Mouse (Mus musculus): ENCODE results near the gene Spata6. TPM values are rescaled to one million over a fixed set of nuclear protein-coding genes. Genes with fewer than 3 reads are reported as not detected.

The Spata6 gene
- total RNA-seq (2021), result 1 to 10 TPM; 9.8 to 9.9 TPM

DNA sequence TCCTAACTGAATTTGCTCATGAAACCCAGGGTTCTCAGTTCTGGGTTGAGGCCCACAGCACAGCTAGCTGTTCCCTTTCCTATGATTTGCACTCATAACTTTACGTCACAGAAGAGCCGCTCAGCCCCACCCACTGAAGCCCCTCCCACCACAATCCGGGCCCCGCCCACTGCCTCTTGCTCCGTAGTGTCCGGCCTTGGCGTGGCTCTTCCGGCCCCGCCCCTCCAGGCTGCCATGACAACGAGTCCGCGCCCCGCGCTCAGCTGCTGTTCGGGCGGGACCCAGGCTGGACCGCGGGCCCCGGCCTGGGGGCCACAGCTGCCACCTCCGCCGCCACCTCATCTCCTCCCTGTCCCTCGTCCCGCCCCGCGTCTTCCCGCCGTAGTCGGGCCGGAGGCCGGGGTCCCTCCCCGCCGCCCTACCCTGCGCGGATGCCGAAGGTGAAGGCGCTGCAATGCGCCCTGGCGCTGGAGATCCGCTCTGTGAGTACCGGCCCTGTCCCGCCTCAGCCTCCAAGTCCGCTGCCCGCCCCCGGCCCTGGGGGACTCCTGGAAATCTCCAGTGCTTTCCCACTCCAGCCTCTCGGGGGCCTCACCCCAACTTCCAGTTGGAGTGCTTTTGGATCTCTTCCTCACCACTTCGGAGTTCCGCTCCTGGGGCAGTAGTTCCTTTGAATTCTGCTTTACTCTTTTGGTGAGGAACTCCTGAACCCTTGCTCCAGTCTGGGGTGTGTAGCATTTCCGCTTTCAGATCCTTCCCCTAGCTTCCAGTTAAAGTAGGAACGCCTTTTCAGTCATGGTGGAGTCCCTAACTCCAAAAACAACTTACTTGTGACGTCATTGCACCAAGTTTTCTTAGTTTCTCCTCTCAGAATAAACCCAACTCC, at the start of gene Spata6:
Gene Spata6 (plus strand): TSS at position 209 of the 886 bp plus-strand sequence.
- intact Hi-C loops (cut with DNase I), result loop anchor here (2.0 kb wide), 1 partner anchor 33 kb away; no protein-coding TSS in a partner anchor
- peak; percentile 91 to 93 for DNase-seq

DNA sequence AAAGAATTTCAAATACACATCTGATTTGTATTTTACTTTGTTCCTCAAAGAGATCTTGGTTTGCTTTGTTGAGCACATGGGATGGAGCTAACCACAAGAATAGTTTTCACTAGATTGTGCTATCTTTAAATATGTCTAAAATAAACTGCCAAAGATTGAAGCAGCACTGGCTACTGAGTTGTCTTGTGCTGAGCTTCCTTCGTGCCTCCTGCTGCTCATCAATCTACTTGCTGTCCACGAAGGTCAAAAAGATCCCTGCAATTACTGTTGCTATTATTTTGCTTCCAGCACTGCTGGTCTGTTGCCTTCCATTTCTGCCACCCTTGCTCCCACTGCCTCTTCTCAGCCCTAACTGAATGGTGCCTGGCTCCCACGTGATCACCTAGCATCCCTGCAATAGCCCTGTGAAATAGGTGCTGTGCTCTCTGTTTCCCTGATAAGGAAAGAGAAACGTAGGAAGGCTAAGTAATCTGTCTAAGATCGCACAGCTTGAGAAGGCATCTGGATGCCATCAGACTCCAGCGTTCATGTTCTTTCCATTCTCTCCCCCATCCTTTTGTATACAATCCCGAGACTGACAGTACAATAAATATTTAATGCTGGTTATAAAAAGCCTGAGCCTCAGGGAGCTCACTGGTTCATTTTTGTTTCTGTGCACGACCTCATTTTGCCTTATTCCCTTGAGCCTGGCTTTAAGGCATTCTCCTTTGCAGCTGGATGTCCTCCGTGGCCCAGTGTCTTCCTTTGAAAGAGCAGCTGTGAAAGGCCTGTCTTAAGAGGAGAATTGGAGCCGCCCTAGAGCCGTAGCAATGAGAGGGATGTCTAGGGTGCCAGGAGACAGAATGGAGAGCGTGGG, 49.0 kb upstream of the Spata6 start:
- intact Hi-C loops (cut with DNase I), result no loop called here
- no peak for DNase-seq

DNA sequence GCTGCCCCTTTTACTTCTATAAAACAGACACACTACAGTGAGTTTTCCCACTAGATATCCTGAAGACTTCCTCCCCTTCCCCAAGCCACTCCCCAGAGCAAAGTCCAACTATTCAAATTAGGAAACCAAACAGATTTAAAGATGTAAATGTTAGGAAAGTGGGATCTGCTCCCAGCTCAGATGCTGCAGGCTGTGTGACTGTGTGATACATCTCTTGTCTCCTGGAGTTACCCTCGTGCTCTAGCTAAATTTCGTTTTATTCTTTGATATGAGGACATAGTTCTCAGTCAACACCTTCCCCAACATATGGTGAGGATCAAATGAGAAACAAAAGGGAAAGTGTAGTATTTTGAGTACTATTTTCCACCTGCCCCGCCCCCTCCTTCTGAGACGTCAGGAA, 48.3 kb upstream of the Spata6 start:
- DNase-seq, result no peak
- intact Hi-C loops (cut with DNase I), result no loop called here

DNA sequence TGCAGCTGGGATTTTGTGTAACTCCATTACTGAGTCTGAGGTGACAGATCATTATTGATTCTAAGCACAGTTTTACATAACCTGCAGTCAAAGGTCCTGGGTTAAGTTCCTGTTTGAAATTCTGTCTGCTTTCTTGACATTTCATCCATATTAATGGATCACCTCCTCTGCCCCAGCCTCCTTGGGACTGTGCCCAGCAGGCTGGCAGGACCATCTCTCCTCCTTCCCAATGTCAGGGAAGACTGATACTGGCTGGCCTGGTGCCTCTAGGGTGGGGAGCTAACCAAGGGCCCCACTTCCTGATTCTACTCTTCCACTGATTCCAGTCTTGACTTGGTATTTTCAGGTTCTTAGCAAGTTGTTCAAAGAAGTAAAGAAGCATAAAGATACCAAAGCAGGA, 45.9 kb upstream of the Spata6 start:
- intact Hi-C loops (cut with DNase I), result no loop called here
- no peak for DNase-seq

DNA sequence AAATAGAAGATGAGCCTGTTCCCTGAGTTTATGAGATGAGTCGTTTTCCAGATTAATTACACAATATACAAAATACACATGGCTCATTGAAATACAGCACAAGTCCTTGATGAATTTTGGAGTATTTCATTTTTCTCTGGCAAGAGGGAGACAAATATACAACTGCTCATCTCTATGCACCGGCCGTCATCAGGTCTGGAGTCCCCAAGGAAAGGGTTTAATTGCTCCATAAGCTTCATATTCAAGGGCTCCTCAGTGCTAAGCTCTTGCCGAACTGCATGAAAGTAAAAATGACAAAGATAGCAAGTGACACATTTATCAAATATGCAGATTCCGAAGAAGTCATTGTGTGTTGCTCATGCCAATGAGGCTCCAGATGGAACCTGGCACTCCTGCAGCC, 37.9 kb upstream of the Spata6 start:
- intact Hi-C loops (cut with DNase I), result loop anchor here (10.0 kb wide), 1 partner anchor 203 kb away; no protein-coding TSS in a partner anchor
- no peak for DNase-seq

DNA sequence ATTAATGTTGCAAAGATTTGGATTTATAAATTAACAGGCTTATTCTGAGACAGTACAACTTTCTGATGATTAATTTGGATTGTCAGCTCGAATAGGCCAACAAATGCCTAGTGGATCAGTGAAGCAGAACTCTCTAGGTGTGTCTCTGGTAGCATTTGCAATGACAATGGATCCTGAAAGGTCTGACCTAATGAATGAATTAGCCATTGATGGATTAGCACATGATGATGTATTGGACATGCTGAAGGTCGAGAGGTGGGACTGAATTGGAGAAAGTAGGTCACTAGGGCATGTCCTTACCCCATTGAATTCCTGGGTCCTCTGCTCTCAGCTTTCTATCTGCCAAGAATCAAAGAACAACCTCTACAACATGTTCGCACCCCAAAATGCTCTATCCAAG, 37.0 kb upstream of the Spata6 start:
- DNase-seq, result no peak
- intact Hi-C loops (cut with DNase I), result loop anchor here (10.0 kb wide), 1 partner anchor 202 kb away; no protein-coding TSS in a partner anchor

DNA sequence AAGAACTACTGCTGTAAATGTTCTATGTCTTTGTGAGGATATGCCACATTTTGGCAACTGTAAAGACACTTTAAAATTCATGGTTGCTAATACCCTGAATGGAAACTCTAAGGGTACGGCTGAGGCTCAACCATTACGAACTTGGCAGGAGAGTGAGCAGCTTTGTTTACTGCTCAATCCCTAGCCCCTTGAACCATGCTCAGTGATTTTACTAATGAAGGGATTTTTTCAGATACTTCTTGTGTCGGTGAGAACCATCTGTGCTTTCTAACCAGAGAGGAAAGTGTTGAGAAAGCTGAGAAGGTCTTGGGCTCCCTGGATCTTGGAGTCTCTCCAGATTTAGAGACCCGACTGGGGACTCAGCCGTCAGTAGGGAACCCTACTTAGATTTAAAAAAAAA, 35.9 kb upstream of the Spata6 start:
- DNase-seq, result no peak
- intact Hi-C loops (cut with DNase I), result loop anchor here (10.0 kb wide), 1 partner anchor 201 kb away; no protein-coding TSS in a partner anchor

DNA sequence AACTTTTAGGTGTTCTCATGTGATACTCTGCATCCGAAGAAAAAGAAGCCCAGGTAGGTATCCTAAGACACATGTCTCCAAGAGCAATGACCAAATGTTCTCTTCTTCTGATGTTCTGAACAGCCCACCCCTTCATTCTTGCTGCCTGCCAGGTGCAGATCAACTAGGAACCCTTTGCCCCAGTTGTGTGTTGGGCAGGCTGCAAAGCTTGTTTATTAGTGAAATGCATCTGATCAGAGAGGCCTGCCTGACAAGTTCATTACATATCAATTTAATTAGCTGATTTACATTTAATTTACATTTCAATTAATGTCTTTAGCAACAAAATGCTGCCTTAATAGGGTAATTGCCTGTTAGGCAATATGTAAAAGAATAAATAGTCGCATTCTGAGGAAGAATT, 33.8 kb upstream of the Spata6 start:
- intact Hi-C loops (cut with DNase I), result loop anchor here (2.0 to 10.0 kb wide), 3 partner anchors 35 to 199 kb away; no protein-coding TSS in a partner anchor
- DNase-seq, result no peak

DNA sequence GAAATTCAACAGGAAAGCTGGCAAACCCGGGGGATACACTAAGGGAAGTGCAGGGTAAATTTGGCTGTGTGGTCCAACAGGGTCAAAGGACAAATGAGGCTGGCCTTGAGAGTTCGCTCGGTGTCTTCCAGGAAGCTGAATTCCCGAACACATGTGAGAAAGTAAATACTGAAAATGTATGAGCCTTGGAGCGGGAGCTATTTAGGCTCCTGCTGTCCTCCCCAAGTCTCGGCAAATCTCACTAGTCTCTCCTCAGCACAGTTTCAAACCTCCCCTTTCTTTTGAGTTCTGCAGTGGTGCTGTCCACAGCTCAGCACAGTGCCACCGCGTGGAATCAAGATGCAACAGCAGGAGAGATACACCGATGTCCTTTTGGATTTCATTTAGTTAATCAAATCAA, 32.8 kb upstream of the Spata6 start:
- peak; percentile 48 to 60 for DNase-seq
- intact Hi-C loops (cut with DNase I), result loop anchor here (2.0 to 10.0 kb wide), 3 partner anchors 34 to 198 kb away; no protein-coding TSS in a partner anchor

DNA sequence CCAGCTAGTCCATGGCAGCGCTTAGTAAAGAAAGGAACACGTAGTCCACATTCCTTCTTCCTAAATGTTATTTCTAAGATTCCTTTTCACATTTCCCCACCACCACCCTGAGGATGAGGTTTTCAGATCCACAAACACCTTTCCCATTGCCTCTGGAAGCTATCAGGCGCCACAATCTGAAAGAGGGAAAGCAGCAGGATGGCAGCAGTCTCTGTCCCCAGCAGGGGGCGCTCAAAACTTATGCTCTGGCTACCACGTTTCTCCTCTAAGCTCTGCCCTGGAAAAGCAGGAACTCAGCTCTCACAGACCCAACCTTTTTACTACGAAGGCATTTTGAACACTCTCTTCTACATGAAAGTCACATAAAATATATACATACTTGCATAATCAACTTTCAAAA, 32.2 kb upstream of the Spata6 start:
- DNase-seq, result peak; percentile 80 to 88
- intact Hi-C loops (cut with DNase I), result loop anchor here (2.0 to 10.0 kb wide), 3 partner anchors 33 to 197 kb away; no protein-coding TSS in a partner anchor

DNA sequence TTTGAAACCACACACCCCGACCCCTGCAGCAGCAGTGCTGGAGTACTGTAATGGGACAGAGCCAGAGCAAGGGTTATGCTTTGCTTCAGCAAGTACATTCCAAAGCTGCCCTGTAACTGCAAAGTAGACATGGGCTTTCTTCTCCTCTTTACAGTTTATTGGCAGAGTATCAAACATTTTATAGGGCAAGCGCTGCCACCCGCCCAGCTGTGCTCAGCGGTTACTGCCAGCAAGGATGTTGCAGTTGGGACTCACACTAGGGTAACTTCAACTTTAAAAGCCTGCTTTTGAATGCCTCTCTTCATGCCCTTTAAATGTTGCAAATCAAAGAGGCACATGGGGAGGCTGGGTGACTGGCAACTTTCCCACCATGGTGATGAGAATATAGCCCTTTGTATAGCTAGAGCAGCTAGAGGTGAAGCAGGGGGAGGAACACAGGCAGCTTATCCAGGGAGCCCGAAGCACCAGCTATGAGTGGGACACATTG, 28.7 kb upstream of the Spata6 start:
- no peak for DNase-seq
- intact Hi-C loops (cut with DNase I), result no loop called here

DNA sequence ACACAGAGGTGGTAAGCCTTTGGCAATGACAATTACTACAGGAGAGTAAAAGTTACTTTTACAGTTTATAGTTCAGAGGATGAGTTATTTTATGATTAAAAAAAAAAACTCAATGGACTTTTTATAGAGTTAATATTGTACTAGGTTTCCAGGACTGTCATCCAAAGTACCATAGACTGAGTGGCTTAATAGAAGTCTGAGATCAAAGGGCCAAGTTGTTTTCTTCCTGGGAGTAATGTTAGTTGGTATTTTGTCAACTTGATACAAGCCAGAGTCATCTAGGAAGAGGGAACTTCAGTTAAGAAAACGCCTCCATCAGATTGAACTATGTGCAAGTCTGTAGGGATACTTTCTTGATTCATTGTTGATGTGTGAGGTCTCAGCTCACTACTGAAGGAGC, 18.4 kb upstream of the Spata6 start:
- intact Hi-C loops (cut with DNase I), result no loop called here
- no peak for DNase-seq

DNA sequence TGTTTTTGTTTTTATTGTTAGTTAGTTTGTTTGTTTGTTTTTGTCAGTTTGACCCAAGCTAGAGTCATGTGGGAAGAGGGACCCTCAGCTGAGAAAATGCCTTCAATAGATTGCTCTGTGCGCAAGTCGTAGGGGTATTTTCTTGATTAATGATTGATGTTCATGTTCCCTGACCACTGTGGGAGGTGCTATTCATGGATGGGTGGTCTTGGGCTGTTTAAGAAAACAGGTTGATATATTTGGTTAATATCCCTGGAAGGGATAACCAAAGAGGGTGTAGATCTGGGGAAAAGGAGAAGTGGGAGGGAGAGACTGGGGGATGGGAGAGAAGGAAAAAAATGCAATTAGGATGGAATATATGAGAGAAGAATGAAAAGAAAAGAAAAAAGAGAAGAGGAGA, 15.7 kb upstream of the Spata6 start:
- no peak for DNase-seq
- intact Hi-C loops (cut with DNase I), result no loop called here

DNA sequence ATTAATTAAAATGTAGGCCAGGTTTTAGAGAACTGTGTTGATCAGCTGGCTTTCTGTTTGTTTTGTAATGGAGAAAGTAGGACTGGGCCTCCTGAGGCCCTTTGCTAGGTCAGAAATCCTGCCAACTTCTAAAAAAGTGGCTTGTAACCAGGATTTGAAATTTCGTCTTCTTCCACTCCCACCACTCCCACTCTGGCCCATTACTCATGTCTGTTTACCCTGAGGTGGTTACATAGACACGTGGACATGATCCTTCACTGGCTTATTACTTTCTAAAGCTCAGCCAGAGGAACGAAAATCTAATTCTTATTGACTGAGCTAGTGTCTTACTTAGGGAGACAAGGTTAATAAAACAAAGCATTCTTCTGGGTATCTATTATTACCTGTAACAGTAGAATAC, 14.8 kb upstream of the Spata6 start:
- DNase-seq, result no peak
- intact Hi-C loops (cut with DNase I), result no loop called here

DNA sequence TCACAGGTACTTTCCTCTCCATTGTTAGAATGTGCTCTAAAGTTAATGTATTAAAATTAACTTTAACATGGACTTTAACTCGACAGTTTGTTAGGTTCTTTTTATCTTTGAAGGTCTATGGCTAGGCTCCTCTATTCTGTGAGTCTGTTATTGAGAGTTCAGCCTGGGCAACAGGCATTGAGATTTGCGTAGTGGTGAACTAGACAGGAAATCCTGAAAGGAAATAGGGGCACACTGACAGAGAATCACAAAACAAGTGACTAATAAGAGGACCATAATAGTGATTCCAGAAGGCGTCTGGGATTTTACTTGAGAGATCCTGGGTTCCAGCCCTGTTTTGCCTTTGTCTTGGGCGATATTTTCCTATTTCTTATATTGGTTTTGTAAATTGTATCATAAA, 488 bp upstream of the Spata6 start:
- intact Hi-C loops (cut with DNase I), result no loop called here

DNA sequence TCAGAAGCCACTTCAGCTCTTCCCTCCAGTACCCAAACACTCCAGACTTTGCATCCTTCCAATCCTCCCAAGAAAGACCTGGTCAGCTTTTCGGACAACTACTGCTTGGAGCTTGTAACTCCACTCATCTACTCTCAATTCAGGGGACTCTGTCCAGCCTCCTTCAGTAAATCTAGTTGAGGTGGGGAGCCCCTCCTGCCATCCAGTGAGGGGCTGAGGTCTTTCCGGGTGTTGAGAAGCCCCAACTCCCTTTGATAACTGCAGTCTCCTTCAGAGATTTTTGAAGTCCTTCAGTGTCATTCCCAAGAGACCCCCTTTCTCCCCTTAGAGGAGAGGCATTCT, 849 bp downstream of the Spata6 start:
- intact Hi-C loops (cut with DNase I), result loop anchor here (2.0 kb wide), 1 partner anchor 34 kb away; no protein-coding TSS in a partner anchor
- DNase-seq, result peak in 1 of 2 experiments; percentile 5

More for the DNA sequence above, 488 bp upstream of the Spata6 start:
- DNase-seq, result peak; percentile 2 to 7

DNA sequence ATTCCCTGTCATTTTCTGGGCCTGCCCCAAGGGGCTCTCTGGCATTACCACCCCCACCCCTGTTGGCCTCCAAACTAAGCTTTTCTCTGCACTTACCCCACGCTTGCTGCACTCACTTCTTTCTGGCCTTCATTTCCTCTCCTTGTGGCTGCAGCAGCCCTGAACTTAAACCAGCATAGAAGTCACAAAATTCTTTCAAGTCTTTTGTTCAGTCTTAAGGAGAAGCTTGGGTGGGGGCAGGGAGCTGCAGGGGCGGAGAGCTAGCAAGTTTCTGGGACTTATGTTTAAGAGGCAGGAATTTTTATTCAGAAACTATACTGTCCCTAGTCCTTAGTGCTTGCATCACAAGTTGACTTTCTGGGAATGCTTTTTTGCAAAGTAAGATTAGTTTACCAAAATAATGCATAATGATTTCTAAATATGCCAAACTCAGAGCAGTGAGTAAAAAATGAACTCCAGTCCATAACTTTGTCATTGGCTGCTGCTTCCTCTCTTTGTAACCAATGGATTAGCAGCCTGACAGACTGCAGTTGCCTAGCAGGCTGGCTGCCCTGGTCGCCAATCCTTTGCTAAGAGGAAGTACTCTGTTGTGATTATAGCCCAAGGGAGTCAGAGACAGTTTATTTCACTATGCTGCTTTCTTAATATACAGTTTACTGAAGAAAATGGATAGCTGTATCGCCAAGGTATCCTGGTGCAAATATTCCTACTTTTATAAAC, 1.5 kb downstream of the Spata6 start:
- DNase-seq, result peak; percentile 23 to 29
- intact Hi-C loops (cut with DNase I), result loop anchor here (2.0 kb wide), 1 partner anchor 34 kb away; no protein-coding TSS in a partner anchor

DNA sequence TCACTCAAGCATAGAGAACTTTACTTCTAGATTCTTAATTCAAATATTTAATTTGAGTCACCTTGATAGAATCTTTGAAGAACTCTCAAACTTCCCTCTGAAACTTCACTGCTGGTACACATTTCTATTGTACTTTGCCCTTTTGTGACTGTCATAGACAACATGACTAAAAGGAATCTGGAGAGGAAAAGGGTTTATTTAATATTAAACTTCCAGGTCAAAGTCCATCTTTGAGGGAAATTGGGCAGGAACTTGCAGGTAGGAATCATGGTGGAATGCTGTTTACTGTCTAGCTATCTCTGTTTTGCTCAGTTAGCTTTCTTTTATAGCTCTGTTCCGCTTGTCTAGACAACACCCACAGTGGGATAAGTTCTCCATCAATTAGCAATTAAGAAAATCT, 17.8 kb downstream of the Spata6 start:
- intact Hi-C loops (cut with DNase I), result no loop called here

DNA sequence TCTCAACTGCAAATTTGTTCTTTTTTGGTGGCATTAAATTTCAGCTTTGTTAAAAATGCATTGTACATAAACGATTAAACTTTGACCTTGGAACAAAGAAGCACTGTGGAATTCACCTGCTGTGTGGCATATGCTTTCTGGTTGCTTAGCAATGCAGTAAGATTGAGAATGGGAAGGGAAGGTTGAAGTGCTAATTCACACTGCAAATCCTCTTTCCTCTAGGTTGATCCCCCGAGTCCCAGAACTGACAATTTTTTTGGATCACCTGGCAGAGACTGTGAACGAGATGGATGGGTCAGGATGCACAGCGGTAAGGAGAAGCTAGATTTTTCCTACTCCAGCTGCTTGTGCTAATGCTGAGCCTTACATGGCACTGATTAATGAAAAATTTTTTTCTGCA, 60.7 kb downstream of the Spata6 start:
- no peak for DNase-seq
- intact Hi-C loops (cut with DNase I), result no loop called here

More for the DNA sequence above, 17.8 kb downstream of the Spata6 start:
- no peak for DNase-seq

DNA sequence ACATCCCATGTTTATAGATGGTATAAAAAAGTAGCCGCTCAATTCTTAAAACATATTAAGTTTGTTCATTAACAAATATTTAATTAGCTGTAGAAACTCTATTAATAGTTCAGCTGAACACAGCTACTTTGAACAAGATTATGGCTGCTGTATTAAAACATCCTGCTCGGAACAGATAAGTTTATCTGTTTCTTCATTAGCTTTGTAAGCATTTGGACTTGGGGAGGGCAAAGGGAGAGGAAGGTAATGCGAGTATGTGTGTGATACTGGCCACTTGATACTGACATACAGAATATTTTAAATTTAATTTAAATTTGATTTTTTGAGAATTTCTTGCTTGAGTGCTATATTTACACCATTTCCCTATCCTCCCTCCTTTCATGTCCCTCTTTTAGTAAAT, 80.1 kb downstream of the Spata6 start:
- no peak for DNase-seq
- intact Hi-C loops (cut with DNase I), result loop anchor here (5.0 kb wide), 1 partner anchor 113 kb away; no protein-coding TSS in a partner anchor
